Mouse (Mus musculus): Measurements from ENCODE around the gene Olfr235. TPM values are rescaled to one million over a fixed set of nuclear protein-coding genes. Genes with fewer than 3 reads are reported as not detected.
"Not testable (repeated sequence)": the region's sequence is repeated elsewhere in the genome, so short reads cannot be mapped to it uniquely, and the experiment has no call there.

Gene Olfr235
- not detected in 2 replicates for polyA plus RNA-seq (2014; fragmentation: Nextera tagmentation; extraction: Ambion mirVana)

DNA sequence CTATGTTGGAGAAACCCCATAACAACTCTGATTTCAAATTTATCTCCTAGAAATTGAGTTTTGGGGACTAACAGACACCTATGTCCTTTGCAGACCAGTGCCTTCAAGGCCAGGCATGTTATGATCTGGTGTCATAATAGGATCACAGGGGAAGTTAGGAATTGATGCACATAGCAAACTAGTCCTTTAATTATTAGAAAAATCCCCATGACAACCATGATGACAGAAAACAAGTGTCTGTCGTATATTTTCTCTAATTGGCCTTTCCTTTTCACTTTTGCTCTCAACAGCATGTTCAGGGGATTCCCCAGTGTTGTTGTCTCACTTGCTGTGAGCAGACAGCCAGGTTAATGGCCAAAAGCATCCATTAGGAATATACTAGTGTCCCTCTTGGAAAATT is at the start of gene Olfr235:
Olfr235 (plus strand) TSS at position 301 of the 400 bp plus-strand sequence.
- ATAC-seq (ENCODE audit: insufficient read depth) = no peak
- WGBS = 55% methylated on average over 1 of the region's 1 CpGs

DNA sequence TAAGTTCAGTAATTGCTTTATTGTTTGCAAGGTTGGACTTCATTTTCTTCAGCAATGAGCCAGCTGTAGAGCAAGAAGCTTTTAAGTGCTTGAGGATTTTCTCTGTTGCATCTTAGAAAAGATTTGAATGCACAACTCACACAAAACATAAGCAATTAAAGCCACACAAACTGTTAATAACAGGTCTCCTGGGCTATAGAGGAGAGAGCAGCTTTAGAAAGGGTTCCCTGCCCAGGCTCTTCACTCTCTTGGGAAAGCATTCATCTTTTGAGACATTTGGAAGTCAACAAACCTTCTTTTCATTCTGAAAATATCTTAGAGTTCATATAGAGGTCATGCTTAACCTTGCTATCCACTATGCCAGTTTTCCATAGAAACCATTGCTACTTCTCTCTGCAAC is 28.3 kb upstream of the Olfr235 start, which contains the start of gene Olfr1432:
Olfr1432 (minus strand) TSS at position 101 of the 400 bp plus-strand sequence.
- not testable (repeated sequence) for H3K27me3 ChIP-seq (ENCODE audit: insufficient read depth, low read length); DNase-seq; H3K36me3 ChIP-seq (ENCODE audit: insufficient read depth); H3K27ac ChIP-seq (ENCODE audit: low read depth); H3K4me3 ChIP-seq (ENCODE audit: low read depth, low read length); ATAC-seq (ENCODE audit: insufficient read depth); H3K9me3 ChIP-seq (ENCODE audit: low read depth, low read length); H3K4me1 ChIP-seq (ENCODE audit: insufficient read depth); H3K9ac ChIP-seq; H3K4me2 ChIP-seq

More for the DNA sequence above, at the start of gene Olfr235:
- TF ChIP-seq CTCF (IDR thresholded peaks at IDR 0.05; ENCODE audit: low read depth) = no peak
- Histone ChIP-seq H3K9me3 (ENCODE audit: low read depth, low read length) (no peaks in the 10 kb centered on the region), H3K36me3 (ENCODE audit: insufficient read depth) (no peaks in the 10 kb centered on the region), H3K27ac (ENCODE audit: low read depth) (no peak within 1 kb of the TSS), H3K4me1 (ENCODE audit: insufficient read depth) (no peaks in the 10 kb centered on the region), H3K4me3 (ENCODE audit: low read depth, low read length) (no peak within 1 kb of the TSS), H3K27me3 (ENCODE audit: insufficient read depth, low read length) (no peaks in the 10 kb centered on the region), H3K4me2 (no peak within 1 kb of the TSS), H3K9ac (no peak within 1 kb of the TSS)
- no peak for DNase-seq

DNA sequence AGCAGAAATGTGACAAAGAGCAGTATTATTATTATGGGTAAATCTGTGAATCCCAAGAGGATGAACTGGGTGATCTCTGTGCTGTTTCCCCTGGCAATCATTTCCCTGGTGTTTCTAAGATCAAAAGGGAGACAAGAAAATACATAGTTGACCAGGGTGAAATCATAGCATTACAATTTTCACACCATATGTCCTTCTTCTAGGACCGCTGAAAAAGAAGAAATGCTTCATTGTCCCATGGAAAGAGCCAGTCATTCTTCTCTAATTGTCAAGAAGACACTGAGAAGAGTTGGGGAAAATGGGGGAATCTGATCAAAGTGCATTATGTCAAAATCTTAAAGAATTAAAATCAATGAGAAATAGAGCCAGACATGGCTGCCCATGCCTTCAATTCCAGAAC is 19.3 kb upstream of the Olfr235 start, which contains the start of gene Olfr262:
Olfr262 (minus strand) TSS at position 101 of the 400 bp plus-strand sequence.
- Histone ChIP-seq H3K4me3 (ENCODE audit: low read depth, low read length) (no peak within 1 kb of the TSS), H3K27ac (ENCODE audit: low read depth) (no peak within 1 kb of the TSS), H3K27me3 (ENCODE audit: insufficient read depth, low read length) (no peaks in the 10 kb centered on the region), H3K36me3 (ENCODE audit: insufficient read depth) (no peaks in the 10 kb centered on the region), H3K9me3 (ENCODE audit: low read depth, low read length) (no peaks in the 10 kb centered on the region), H3K4me1 (ENCODE audit: insufficient read depth) (no peaks in the 10 kb centered on the region), H3K9ac (no peak within 1 kb of the TSS), H3K4me2 (no peak within 1 kb of the TSS)
- no peak for TF ChIP-seq CTCF (IDR thresholded peaks at IDR 0.05; ENCODE audit: low read depth)
- ATAC-seq (ENCODE audit: insufficient read depth) (no peak), DNase-seq (no peak)
- 63% methylated on average over 1 of the region's 1 CpGs for WGBS

DNA sequence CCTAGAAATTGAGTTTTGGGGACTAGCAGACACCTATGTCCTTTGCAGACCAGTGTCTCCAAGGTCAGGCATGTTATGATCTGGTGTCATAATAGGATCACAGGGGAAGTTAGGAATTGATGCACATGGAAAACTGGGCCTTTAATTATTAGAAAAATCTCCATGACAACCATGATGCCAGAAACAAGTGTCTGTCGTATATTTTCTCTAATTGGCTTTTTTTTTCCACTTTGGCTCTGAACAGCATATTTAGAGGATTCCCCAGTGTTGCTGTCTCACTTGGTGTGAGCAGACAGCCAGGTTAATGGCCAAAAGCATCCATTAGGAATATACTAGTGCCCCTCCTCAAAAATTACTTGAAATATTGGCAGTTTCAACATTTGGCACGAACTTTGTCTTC is 18.7 kb downstream of the Olfr235 start, which contains the start of gene Olfr1434:
Olfr1434 (plus strand) TSS at position 301 of the 400 bp plus-strand sequence.
- no peak within 1 kb of the TSS for H3K9ac ChIP-seq
- no peaks in the 10 kb centered on the region for H3K9me3 ChIP-seq (ENCODE audit: low read depth, low read length)
- no peak within 1 kb of the TSS for H3K4me3 ChIP-seq (ENCODE audit: low read depth, low read length)
- no peak for TF ChIP-seq CTCF (IDR thresholded peaks at IDR 0.05; ENCODE audit: low read depth)
- no peak for DNase-seq
- H3K36me3 ChIP-seq (ENCODE audit: insufficient read depth) = no peaks in the 10 kb centered on the region
- no peak within 1 kb of the TSS for H3K27ac ChIP-seq (ENCODE audit: low read depth)
- WGBS = 56% methylated on average over 2 of the region's 2 CpGs
- H3K4me1 ChIP-seq (ENCODE audit: insufficient read depth) = no peaks in the 10 kb centered on the region
- no peak for ATAC-seq (ENCODE audit: insufficient read depth)
- no peaks in the 10 kb centered on the region for H3K27me3 ChIP-seq (ENCODE audit: insufficient read depth, low read length)
- no peak within 1 kb of the TSS for H3K4me2 ChIP-seq

DNA sequence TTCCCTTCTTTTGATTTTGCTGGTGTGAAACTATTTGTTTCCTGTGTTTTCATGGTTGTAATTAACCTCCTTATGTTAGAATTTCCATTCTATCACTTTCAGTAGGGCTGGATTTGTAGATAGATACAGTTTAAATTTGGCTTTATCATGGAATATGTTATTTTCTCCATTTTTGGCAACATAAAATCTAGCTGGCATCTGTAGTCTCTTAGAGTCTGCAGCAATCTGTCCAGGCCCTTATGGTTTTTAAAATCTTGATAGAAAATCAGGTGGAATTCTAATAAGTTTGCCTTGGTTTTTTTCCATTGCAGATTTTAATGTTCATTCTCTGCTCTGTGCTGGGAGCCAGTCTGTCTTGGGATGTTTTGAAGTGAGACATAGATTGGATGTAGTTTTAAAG is 32.1 kb downstream of the Olfr235 start:
- TF ChIP-seq CTCF (IDR thresholded peaks at IDR 0.05; ENCODE audit: low read depth) = no peak
- no peak overlapping the region for H3K4me3 ChIP-seq (ENCODE audit: low read depth, low read length)
- H3K9ac ChIP-seq = no peak overlapping the region
- H3K4me2 ChIP-seq = no peak overlapping the region
- DNase-seq = no peak
- no peaks in the 10 kb centered on the region for H3K4me1 ChIP-seq (ENCODE audit: insufficient read depth)
- H3K27me3 ChIP-seq (ENCODE audit: insufficient read depth, low read length) = no peaks in the 10 kb centered on the region
- H3K9me3 ChIP-seq (ENCODE audit: low read depth, low read length) = no peaks in the 10 kb centered on the region
- ATAC-seq (ENCODE audit: insufficient read depth) = no peak
- H3K36me3 ChIP-seq (ENCODE audit: insufficient read depth) = no peaks in the 10 kb centered on the region
- no peak overlapping the region for H3K27ac ChIP-seq (ENCODE audit: low read depth)

DNA sequence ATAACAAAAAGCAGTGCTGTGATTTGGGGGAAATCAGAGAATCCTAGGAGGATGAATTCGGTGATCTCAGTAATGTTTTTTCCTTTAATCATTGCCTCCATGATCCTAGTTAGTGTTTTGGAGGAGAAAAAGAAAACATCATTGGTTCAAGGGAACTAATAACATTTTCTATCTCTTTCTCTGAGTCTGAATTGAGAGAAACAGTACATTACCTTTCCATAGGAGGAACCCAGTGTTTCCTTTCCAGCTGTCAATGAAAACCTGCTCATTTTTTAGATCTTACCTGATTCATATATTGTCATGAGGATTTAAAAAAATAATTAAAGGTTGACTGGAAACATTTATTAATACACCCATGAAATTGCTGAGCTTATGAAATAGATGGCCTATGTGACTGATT is 38.2 kb downstream of the Olfr235 start, which contains the start of gene Olfr1436:
Olfr1436 (minus strand) TSS at position 101 of the 400 bp plus-strand sequence.
- H3K9me3 ChIP-seq (ENCODE audit: low read depth, low read length); H3K4me3 ChIP-seq (ENCODE audit: low read depth, low read length); H3K4me1 ChIP-seq (ENCODE audit: insufficient read depth); H3K27me3 ChIP-seq (ENCODE audit: insufficient read depth, low read length); H3K9ac ChIP-seq; H3K27ac ChIP-seq (ENCODE audit: low read depth); H3K4me2 ChIP-seq; ATAC-seq (ENCODE audit: insufficient read depth); H3K36me3 ChIP-seq (ENCODE audit: insufficient read depth); DNase-seq: not testable (repeated sequence)
- 70% methylated on average over 1 of the region's 1 CpGs for WGBS

Other genes with a start within 250 kb of the Olfr235 start
- gene Olfr1423, start 219.7 kb upstream of the Olfr235 start, polyA plus RNA-seq (2014; fragmentation: Nextera tagmentation; extraction: Ambion mirVana) = not detected in 2 replicates
- gene Olfr1424, start 198.3 kb upstream of the Olfr235 start, polyA plus RNA-seq (2014; fragmentation: Nextera tagmentation; extraction: Ambion mirVana) = not detected in 2 replicates
- not detected in 2 replicates for gene Olfr1425, start 183.3 kb upstream of the Olfr235 start, polyA plus RNA-seq (2014; fragmentation: Nextera tagmentation; extraction: Ambion mirVana)
- not detected in 2 replicates for gene Olfr1426, start 169.0 kb upstream of the Olfr235 start, polyA plus RNA-seq (2014; fragmentation: Nextera tagmentation; extraction: Ambion mirVana)
- not detected in 2 replicates for gene Olfr1427, start 157.7 kb upstream of the Olfr235 start, polyA plus RNA-seq (2014; fragmentation: Nextera tagmentation; extraction: Ambion mirVana)
- gene Olfr1428, start 145.1 kb upstream of the Olfr235 start, polyA plus RNA-seq (2014; fragmentation: Nextera tagmentation; extraction: Ambion mirVana) = not detected in 2 replicates
- gene Olfr76, start 137.8 kb upstream of the Olfr235 start, polyA plus RNA-seq (2014; fragmentation: Nextera tagmentation; extraction: Ambion mirVana) = not detected in 2 replicates
- not detected in 2 replicates for gene Olfr1555-ps1, start 90.9 kb upstream of the Olfr235 start, polyA plus RNA-seq (2014; fragmentation: Nextera tagmentation; extraction: Ambion mirVana)
- not detected in 2 replicates for gene Olfr1431, start 60.4 kb upstream of the Olfr235 start, polyA plus RNA-seq (2014; fragmentation: Nextera tagmentation; extraction: Ambion mirVana)
- gene Olfr1432, start 28.4 kb upstream of the Olfr235 start, polyA plus RNA-seq (2014; fragmentation: Nextera tagmentation; extraction: Ambion mirVana) = not detected in 2 replicates
- gene Olfr262, start 19.4 kb upstream of the Olfr235 start, polyA plus RNA-seq (2014; fragmentation: Nextera tagmentation; extraction: Ambion mirVana) = not detected in 2 replicates
- not detected in 2 replicates for gene Olfr1434, start 18.8 kb downstream of the Olfr235 start, polyA plus RNA-seq (2014; fragmentation: Nextera tagmentation; extraction: Ambion mirVana)
- gene Olfr1436, start 38.1 kb downstream of the Olfr235 start, polyA plus RNA-seq (2014; fragmentation: Nextera tagmentation; extraction: Ambion mirVana) = not detected in 2 replicates
- not detected in 2 replicates for gene Olfr1437, start 64.1 kb downstream of the Olfr235 start, polyA plus RNA-seq (2014; fragmentation: Nextera tagmentation; extraction: Ambion mirVana)
- not detected in 2 replicates for gene Olfr1438-ps1, start 74.9 kb downstream of the Olfr235 start, polyA plus RNA-seq (2014; fragmentation: Nextera tagmentation; extraction: Ambion mirVana)
- not detected in 2 replicates for gene Olfr1440, start 126.2 kb downstream of the Olfr235 start, polyA plus RNA-seq (2014; fragmentation: Nextera tagmentation; extraction: Ambion mirVana)
- gene Olfr1441, start 156.4 kb downstream of the Olfr235 start, polyA plus RNA-seq (2014; fragmentation: Nextera tagmentation; extraction: Ambion mirVana) = not detected in 2 replicates
- not detected in 2 replicates for gene Pfpl, start 166.9 kb downstream of the Olfr235 start, polyA plus RNA-seq (2014; fragmentation: Nextera tagmentation; extraction: Ambion mirVana)
- 0.63 and 0.76 TPM in 2 replicates for gene Mpeg1, start 199.7 kb downstream of the Olfr235 start, polyA plus RNA-seq (2014; fragmentation: Nextera tagmentation; extraction: Ambion mirVana)
- 17.2 and 17.7 TPM in 2 replicates for gene Dtx4, start 240.4 kb downstream of the Olfr235 start, polyA plus RNA-seq (2014; fragmentation: Nextera tagmentation; extraction: Ambion mirVana)